8 mouse cellular contexts compared by ENCODE assay signal in the genomic region with DNA sequence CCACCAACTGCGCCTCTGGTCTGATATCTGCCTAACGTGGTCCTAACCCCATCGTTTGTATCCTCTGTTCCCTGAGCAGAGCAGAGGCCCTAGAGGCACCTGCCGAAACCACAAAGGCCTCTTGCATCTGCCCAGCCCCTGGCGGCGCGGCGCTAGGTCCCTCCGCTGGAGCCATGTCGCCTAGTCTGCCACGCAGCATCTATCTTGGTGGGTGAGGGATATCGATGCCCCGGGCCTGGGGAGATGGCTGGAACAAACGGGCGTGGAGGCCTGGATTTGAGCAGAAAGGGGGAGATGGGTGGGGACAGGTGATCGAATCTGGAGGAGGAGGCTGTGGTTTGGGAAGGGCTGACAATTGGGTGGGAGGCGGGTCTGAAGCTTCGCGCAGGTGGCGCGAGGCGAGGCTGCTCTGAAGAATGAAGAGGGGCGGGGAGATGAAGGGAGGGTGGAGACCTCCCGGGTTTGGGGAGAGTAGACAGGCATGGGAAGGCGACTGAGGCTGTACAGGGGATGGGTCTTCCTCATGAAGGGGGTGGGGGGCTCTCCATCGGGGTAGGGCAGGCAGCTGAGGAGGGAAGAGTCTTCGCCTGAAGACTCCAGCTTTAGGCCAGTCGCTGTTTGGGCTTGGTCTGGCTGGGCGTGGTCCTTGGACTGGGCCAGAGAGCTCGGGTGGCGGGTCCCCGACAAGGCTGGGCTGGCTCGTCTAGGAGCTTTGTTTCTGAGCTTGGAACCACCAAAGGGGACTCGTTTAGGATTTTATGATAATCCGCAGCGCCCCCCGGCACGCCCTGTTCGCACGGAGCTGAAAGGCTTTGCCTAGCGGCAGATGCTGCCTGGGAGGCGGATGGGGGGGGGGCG. TPM values are rescaled to one million over a fixed set of nuclear protein-coding genes. Genes with fewer than 3 reads are reported as not detected.
A peak's percentile ranks its signal among the peaks of the same experiment; 100 is the strongest.
DNase-seq lines count a peak whose midpoint lies in the region; ATAC-seq lines count a peak whose summit lies in the region.

No protein-coding gene starts in this region.

- DNase-seq in CD4-positive, CD25-positive, alpha-beta regulatory T cell, adult 2 months (ENCODE audit: low read depth, low spot score), result peak; percentile 45
- DNase-seq in right cerebral cortex, postnatal 10 days (ENCODE audit: low spot score in 2 of 2), result peak; percentile 76
- DNase-seq in right cerebral cortex, postnatal 36 days (ENCODE audit: low spot score in 2 of 2), result no peak
- DNase-seq in forelimb bud, embryonic 11.5 days (ENCODE audit: low read depth, low spot score), result peak; percentile 18
- DNase-seq in kidney, postnatal 4 days, result peak; percentile 27 to 44
- DNase-seq in neural tube, embryonic 10.5 days (ENCODE audit: extremely low spot score, low spot score), result peak; percentile 67

- ATAC-seq in CD4-positive, CD25-positive, alpha-beta regulatory T cell, adult 4 months, result no peak
- no peak for ATAC-seq in monocyte, adult 5-6 weeks (replicated peaks; ENCODE audit: insufficient number of reproducible peaks, low FRiP score, low TSS enrichment, poor library complexity, severe bottlenecking)

RNA-seq across cellular contexts. Expression of a gene that starts 1.3 kb away (rescaled TPM):
- not detected for polyA plus RNA-seq in CD4-positive, CD25-positive, alpha-beta regulatory T cell, adult 4 months (2017; shearing (Covaris generic))
- total RNA-seq in monocyte, adult 5-6 weeks (2017), result 0.19 to 1.4 TPM (median 0.21 TPM) in 3 replicates

RNA-seq across cellular contexts. Expression of a gene that starts 46.1 kb away (rescaled TPM):
- polyA plus RNA-seq in CD4-positive, CD25-positive, alpha-beta regulatory T cell, adult 4 months (2017; shearing (Covaris generic)), result 10 to 100 TPM; 45.4 to 60.5 TPM
- 19.9 to 42.7 TPM (median 24.6 TPM) in 3 replicates for total RNA-seq in monocyte, adult 5-6 weeks (2017)

Comparison
In these comparisons a context has a peak if more than half of its experiments do, and no peak if none do; other contexts are left out.
1. DNase-seq: peak in CD4-positive, CD25-positive, alpha-beta regulatory T cell, adult 2 months (single experiment), right cerebral cortex, postnatal 10 days (2 of 2), forelimb bud, embryonic 11.5 days (single experiment), kidney, postnatal 4 days (2 of 2) and neural tube, embryonic 10.5 days (single experiment); none in right cerebral cortex, postnatal 36 days (0 of 2).